Comparison of ENCODE assay signal across 13 mouse cellular contexts in genomic region chr1:174655354-174655753, GRCm38 (mm10).
"Had no signal": no experiment of that assay in that cellular context is flagged by ENCODE, and none has a peak within 500 bp of the region (broad histone marks: within the 10 kb centered on the region; RNA-seq: fewer than 3 reads in every experiment).

No protein-coding gene starts in this region.

- H3K4me2 ChIP-seq: midbrain, embryonic 11.5 days; midbrain, embryonic 13.5 days; midbrain, embryonic 15.5 days; neural tube, embryonic 12.5 days; stomach, embryonic 15.5 days had no signal

- H3K4me3 ChIP-seq: midbrain, embryonic 13.5 days; midbrain, embryonic 15.5 days; neural tube, embryonic 12.5 days; stomach, embryonic 15.5 days had no signal

- H3K27ac ChIP-seq: macrophage; midbrain, embryonic 13.5 days; midbrain, embryonic 15.5 days; neural tube, embryonic 12.5 days had no signal

- H3K27me3 ChIP-seq: megakaryocyte, embryonic 14.5 days; midbrain, embryonic 13.5 days; midbrain, embryonic 15.5 days; neural tube, embryonic 12.5 days; stomach, embryonic 15.5 days had no signal

- H3K36me3 ChIP-seq: midbrain, embryonic 13.5 days; midbrain, embryonic 15.5 days; neural tube, embryonic 12.5 days; stomach, embryonic 15.5 days had no signal

- ATAC-seq: liver, postnatal 0 days; midbrain, embryonic 13.5 days; midbrain, embryonic 15.5 days had no signal

- H3K9me3 ChIP-seq: midbrain, embryonic 13.5 days; midbrain, embryonic 15.5 days; neural tube, embryonic 12.5 days; stomach, embryonic 15.5 days had no signal

- H3K9ac ChIP-seq: liver, postnatal 0 days; midbrain, embryonic 13.5 days; midbrain, embryonic 15.5 days; neural tube, embryonic 12.5 days; stomach, embryonic 15.5 days had no signal

- H3K4me1 ChIP-seq: megakaryocyte, embryonic 14.5 days; midbrain, embryonic 15.5 days; neural tube, embryonic 12.5 days; stomach, embryonic 15.5 days had no signal

- DNase-seq: liver, postnatal 0 days; lung, adult 2 months; right cerebral cortex, postnatal 14 days; thymus, adult 2 months; thymus, postnatal 25 days; thymus, postnatal 4 days had no signal
